Mouse (Mus musculus) heart, postnatal 0 days (tissue): ENCODE measurements around the gene Mid1. TPM values are rescaled to one million over a fixed set of nuclear protein-coding genes. Genes with fewer than 3 reads are reported as not detected.
A peak's percentile ranks its signal among the peaks of the same experiment; 100 is the strongest.

ENCODE experiments used
- ATAC-seq: fragments of 200-750 bp; cut with Nextera tagmentation; 2 replicates; pipeline ENCODE4 v1.8.0; 2017; ENCODE audit warnings: low read depth, moderate number of reproducible peaks, moderate library complexity; ENCODE audit not compliant: insufficient read depth
- DNase-seq: peaks from one replicate; pipeline ENCODE4 v3.0.0-alpha.2; 2016; ENCODE audit warnings: low spot score
- H3K27ac ChIP-seq: fragments of 300-500 bp; sonication (generic); 2 replicates; pipeline ENCODE4 v1.5.1; 2014; ENCODE audit warnings: low read depth, mild to moderate bottlenecking
- H3K27me3 ChIP-seq: fragments of 300-500 bp; sonication (generic); 2 replicates; pipeline ENCODE4 v1.6.1; 2014; ENCODE audit warnings: low read length, mixed read lengths; ENCODE audit not compliant: control insufficient read depth, insufficient read depth
- H3K36me3 ChIP-seq: fragments of 300-500 bp; sonication (generic); replicated peaks from 2 replicates; pipeline ENCODE4 v1.6.1; 2014; ENCODE audit warnings: low read length, mixed read lengths; ENCODE audit not compliant: control insufficient read depth, insufficient read depth
- H3K4me1 ChIP-seq: fragments of 300-500 bp; sonication (generic); 2 replicates; pipeline ENCODE4 v1.6.1; 2014; ENCODE audit warnings: antibody characterized with exemption; ENCODE audit not compliant: control insufficient read depth, insufficient read depth
- H3K4me2 ChIP-seq: fragments of 300-500 bp; sonication (generic); 2 replicates; pipeline ENCODE4 v1.6.1; 2014; ENCODE audit warnings: low read depth, mild to moderate bottlenecking, low read length, moderate library complexity
- H3K4me3 ChIP-seq: fragments of 300-500 bp; sonication (generic); 2 replicates; pipeline ENCODE4 v1.5.1; 2014; ENCODE audit warnings: low read depth, low read length
- H3K9ac ChIP-seq: fragments of 300-500 bp; sonication (generic); replicated peaks from 2 replicates; pipeline ENCODE4 v1.6.1; 2014; ENCODE audit warnings: low read depth, low read length, mixed read lengths
- H3K9me3 ChIP-seq: fragments of 300-500 bp; sonication (generic); replicated peaks from 2 replicates; pipeline ENCODE4 v1.6.1; 2016; ENCODE audit warnings: low read length; ENCODE audit not compliant: control insufficient read depth
- CTCF ChIP-seq: IDR thresholded peaks from 2 replicates; pipeline ENCODE4 v1.5.1; 2016; ENCODE audit warnings: antibody characterized with exemption, control low read depth, low read depth
- EP300 ChIP-seq: IDR thresholded peaks from 2 replicates; pipeline ENCODE4 v1.6.1; 2016; ENCODE audit warnings: antibody characterized with exemption, low read depth
- WGBS: fragments of 180-500 bp; shearing (Covaris S2); extraction: QIAGEN DNeasy Blood & Tissue Kit; methylation state at CpG from one replicate; pipeline ENCODE4 v1.1.7; 2014; 5-methylcytosine and 5-hydroxymethylcytosine counted together
- polyA plus RNA-seq: library from polyadenylated mRNA; unstranded; fragments of >200 nt; fragmentation: Nextera tagmentation; extraction: Ambion mirVana; gene quantifications from 2 replicates; pipeline ENCODE4 v1.2.1, GENCODE M21; 2015
- total RNA-seq: library from RNA; depleted of rRNA; stranded (reverse); fragments of >200 nt; gene quantifications from 2 replicates; pipeline ENCODE4 v1.2.3, GENCODE M21; 2014; ENCODE audit warnings: low replicate concordance

Mid1 gene
- total and polyA plus RNA-seq, 2 experiments from 2014 or later: 2.8 to 10.6 TPM

DNA sequence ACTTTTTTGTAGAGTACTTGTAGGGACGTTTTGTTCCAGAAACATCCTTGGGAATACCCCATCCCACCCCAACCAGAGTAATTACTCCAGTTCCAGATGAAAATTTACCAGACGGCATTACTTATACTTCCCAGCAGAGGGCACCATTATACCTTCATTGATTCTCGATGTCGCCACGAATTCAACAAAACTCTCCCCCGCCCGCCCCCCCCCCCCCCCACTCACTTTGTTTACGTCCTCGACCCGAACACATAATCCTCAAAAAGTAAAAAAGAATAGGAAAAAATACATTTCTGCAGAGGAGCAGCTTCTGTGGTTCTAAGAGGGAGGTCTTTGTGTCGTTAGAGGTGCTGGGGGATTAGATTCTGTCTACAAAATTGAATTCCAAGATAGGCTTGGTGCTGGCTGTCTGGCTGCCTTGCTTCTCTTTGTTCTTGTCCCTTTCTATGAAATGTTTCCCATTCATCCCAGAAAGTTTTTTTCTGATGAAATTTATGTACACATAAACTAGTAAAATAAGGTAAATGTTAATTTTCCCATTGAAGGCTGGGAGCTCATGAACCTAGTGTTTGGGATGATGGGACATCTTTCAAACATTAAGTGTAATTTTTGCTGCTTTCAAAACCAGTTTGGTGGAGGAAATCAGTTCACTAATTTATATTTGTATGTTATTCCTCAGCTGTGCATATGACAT, 114.1 kb downstream of the Mid1 start:
- H3K9me3 ChIP-seq: no peaks in the 10 kb centered on the region
- DNase-seq (peak; percentile 17), ATAC-seq (no peak)
- H3K4me2 ChIP-seq: peak overlapping the region; percentile 38
- TF ChIP-seq EP300: no peak
- peak; percentile 45 for TF ChIP-seq CTCF
- H3K27ac ChIP-seq: no peak overlapping the region
- H3K36me3 ChIP-seq: no peaks in the 10 kb centered on the region
- H3K27me3 ChIP-seq: no peaks in the 10 kb centered on the region
- peak overlapping the region; percentile 39 for H3K4me3 ChIP-seq
- 5% methylated on average over 11 of the region's 11 CpGs for WGBS
- H3K9ac ChIP-seq: no peak overlapping the region
- H3K4me1 ChIP-seq: no peaks in the 10 kb centered on the region

GRCm38 (mm10) chrX:169800238-169800637, 115.2 kb downstream of the Mid1 start:
- WGBS: 54% methylated on average over 4 of the region's 4 CpGs
- H3K4me2 ChIP-seq: no peak overlapping the region

GRCm38 (mm10) chrX:169805791-169806190, 120.8 kb downstream of the Mid1 start:
- no peak for DNase-seq
- H3K9me3 ChIP-seq: no peaks in the 10 kb centered on the region
- no peak for TF ChIP-seq CTCF
- no peak for TF ChIP-seq EP300

More at GRCm38 (mm10) chrX:169800238-169800637, 115.2 kb downstream of the Mid1 start:
- no peak overlapping the region for H3K9ac ChIP-seq
- H3K27me3 ChIP-seq: no peaks in the 10 kb centered on the region
- no peaks in the 10 kb centered on the region for H3K9me3 ChIP-seq
- no peaks in the 10 kb centered on the region for H3K36me3 ChIP-seq
- no peak for ATAC-seq
- TF ChIP-seq EP300: no peak
- TF ChIP-seq CTCF: no peak
- H3K4me1 ChIP-seq: no peaks in the 10 kb centered on the region
- no peak overlapping the region for H3K4me3 ChIP-seq
- DNase-seq: no peak
- H3K27ac ChIP-seq: no peak overlapping the region

GRCm38 (mm10) chrX:169807744-169808143, 122.7 kb downstream of the Mid1 start:
- Histone ChIP-seq H3K4me1 (no peaks in the 10 kb centered on the region), H3K4me3 (no peak overlapping the region), H3K27me3 (no peaks in the 10 kb centered on the region), H3K9me3 (no peaks in the 10 kb centered on the region), H3K36me3 (no peaks in the 10 kb centered on the region), H3K27ac (no peak overlapping the region), H3K4me2 (no peak overlapping the region), H3K9ac (no peak overlapping the region)
- no peak for DNase-seq
- TF ChIP-seq CTCF (no peak), EP300 (no peak)
- 84% methylated on average over 3 of the region's 3 CpGs for WGBS
- no peak for ATAC-seq

More at GRCm38 (mm10) chrX:169805791-169806190, 120.8 kb downstream of the Mid1 start:
- Histone ChIP-seq H3K27ac (no peak overlapping the region; the same call in 1 of the 2 replicates), H3K4me2 (no peak overlapping the region), H3K36me3 (no peaks in the 10 kb centered on the region), H3K27me3 (no peaks in the 10 kb centered on the region), H3K4me3 (no peak overlapping the region), H3K9ac (no peak overlapping the region), H3K4me1 (no peaks in the 10 kb centered on the region)
- no peak for ATAC-seq
- 68% methylated on average over 5 of the region's 5 CpGs for WGBS

GRCm38 (mm10) chrX:169811318-169811717, 126.3 kb downstream of the Mid1 start:
- H3K27me3 ChIP-seq: no peaks in the 10 kb centered on the region
- DNase-seq (no peak), ATAC-seq (no peak)
- no peaks in the 10 kb centered on the region for H3K9me3 ChIP-seq
- H3K4me1 ChIP-seq: no peaks in the 10 kb centered on the region
- 65% methylated on average over 5 of the region's 5 CpGs for WGBS
- no peak overlapping the region for H3K27ac ChIP-seq
- H3K9ac ChIP-seq: no peak overlapping the region
- H3K4me2 ChIP-seq: no peak overlapping the region
- no peak overlapping the region for H3K4me3 ChIP-seq
- TF ChIP-seq CTCF (no peak), EP300 (no peak)
- no peaks in the 10 kb centered on the region for H3K36me3 ChIP-seq

DNA sequence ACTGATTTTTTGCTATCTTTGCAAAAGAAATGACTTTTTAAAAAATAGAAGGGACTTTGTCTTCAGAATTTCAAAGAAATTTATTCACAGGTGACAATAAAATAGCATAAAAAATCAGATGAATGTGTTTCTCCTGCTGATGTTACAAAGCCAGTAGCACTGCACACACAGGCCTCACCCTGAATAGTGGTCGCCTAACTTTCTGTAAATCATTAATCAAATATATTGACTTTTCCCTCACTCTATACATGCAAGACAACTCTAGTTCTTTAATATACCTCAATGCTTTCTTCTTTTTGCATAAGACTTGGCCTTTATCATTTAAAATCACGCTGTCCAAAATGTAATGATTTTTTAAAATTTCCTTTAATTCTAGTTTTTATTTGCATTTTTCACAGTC, 126.8 kb downstream of the Mid1 start:
- ATAC-seq: no peak
- TF ChIP-seq EP300 (no peak), CTCF (no peak)
- no peak overlapping the region for H3K27ac ChIP-seq
- no peak overlapping the region for H3K9ac ChIP-seq
- no peak for DNase-seq
- H3K27me3 ChIP-seq: no peaks in the 10 kb centered on the region
- H3K4me2 ChIP-seq: no peak overlapping the region
- H3K36me3 ChIP-seq: no peaks in the 10 kb centered on the region
- no peaks in the 10 kb centered on the region for H3K9me3 ChIP-seq
- H3K4me1 ChIP-seq: no peaks in the 10 kb centered on the region
- H3K4me3 ChIP-seq: no peak overlapping the region
- 80% methylated on average over 2 of the region's 2 CpGs for WGBS
